Mouse (Mus musculus) fat pad, adult 2 months (tissue): Measurements from ENCODE around the gene Gm6899.

Experiments
- DNase-seq: peaks from one replicate; pipeline ENCODE4 v3.0.0-alpha.2; 2011; ENCODE audit warnings: low read depth, low spot score; ENCODE audit errors: extremely low read depth

Gm6899 gene

GRCm38 (mm10) chr11:26640314-26640785 lies 47.3 kb downstream of the Gm6899 start:
- no peak for DNase-seq

- no peak for DNase-seq
Observed at GRCm38 (mm10) chr11:26642141-26642540, 49.1 kb downstream of the Gm6899 start.
